Mouse (Mus musculus): ENCODE data around the gene Spns3. TPM values are rescaled to one million over a fixed set of nuclear protein-coding genes. Genes with fewer than 3 reads are reported as not detected.

Spns3 gene
- total RNA-seq, 2 experiments from 2014 or later = 0.17 to 0.57 TPM

Other genes starting within 250 kb of the Spns3 start
- gene Xaf1, start 248.9 kb downstream of the Spns3 start, total RNA-seq (2021) = 1 to 10 TPM; 6.2 to 6.6 TPM
- not detected for gene Fbxo39, start 236.1 kb downstream of the Spns3 start, total RNA-seq (2021)
- 1 to 10 TPM; 2.2 to 2.9 TPM for gene Tekt1, start 188.1 kb downstream of the Spns3 start, total RNA-seq (2021)
- 1 to 10 TPM in 1 of 2 experiments, under 1 TPM in 1; 0.68 to 1.5 TPM for gene Smtnl2, start 138.8 kb downstream of the Spns3 start, total RNA-seq (2021)
- under 1 TPM in 1 of 2 experiments, not detected in 1; 0.29 TPM for gene Ggt6, start 115.0 kb downstream of the Spns3 start, total RNA-seq (2021)
- 10 to 100 TPM; 42.8 to 50.2 TPM for gene Mybbp1a, start 109.2 kb downstream of the Spns3 start, total RNA-seq (2021)
- 10 to 100 TPM; 53.6 to 69.9 TPM for gene Spns2, start 60.6 kb downstream of the Spns3 start, total RNA-seq (2021)
- 10 to 100 TPM; 50.7 to 59.0 TPM for gene Ube2g1, start 56.8 kb upstream of the Spns3 start, total RNA-seq (2021)
- gene Ankfy1, start 139.5 kb upstream of the Spns3 start, total RNA-seq (2021) = 10 to 100 TPM; 29.6 to 41.0 TPM
- gene Cyb5d2, start 245.6 kb upstream of the Spns3 start, total RNA-seq (2021) = 10 to 100 TPM; 16.5 to 17.4 TPM
- gene Zzef1, start 245.7 kb upstream of the Spns3 start, total RNA-seq (2021) = 10 to 100 TPM; 38.1 to 50.0 TPM